Mouse (Mus musculus): ENCODE measurements around the gene Rhoh.

GRCm38 (mm10) chr5:65871276-65871875, 10.4 kb downstream of the Rhoh start:
- no peak for TF ChIP-seq CTCF (IDR thresholded peaks at IDR 0.05; ENCODE audit: low read depth)
- TF ChIP-seq EP300 (IDR thresholded peaks at IDR 0.05; ENCODE audit: low read depth) = no peak

Measured in liver, embryonic 14.5 days (tissue).